Mouse (Mus musculus) heart, embryonic 14.5 days (tissue): ENCODE measurements at regions not wholly inside any gene's neighbourhood (a gene's known extent, or its start where the extent isn't known, plus 50 kb on each side); places are given as distances from the start of the nearest gene placed in this dataset.

ENCODE experiments used
- ATAC-seq: fragments of 200-750 bp; cut with Nextera tagmentation; 2 replicates; pipeline ENCODE4 v1.8.0; 2017; ENCODE audit warnings: low read depth, moderate TSS enrichment; ENCODE audit not compliant: insufficient number of reproducible peaks, insufficient read depth, low FRiP score
- H3K27ac ChIP-seq, 2 experiments: fragments of 200-500 bp in 1 of 2; fragments of 300-500 bp in 1 of 2; sonication (generic) in 1 of 2; replicated peaks in 1 of 2; 2 replicates each; pipeline ENCODE4 v1.5.1; 2012 to 2014; ENCODE audit warnings: low read depth in 2 of 2, low read length in 2 of 2, control low read depth in 1 of 2, mild to moderate bottlenecking in 1 of 2, mixed read lengths in 1 of 2; ENCODE audit not compliant: control insufficient read depth in 1 of 2, insufficient read depth in 1 of 2
- H3K27me3 ChIP-seq: fragments of 300-500 bp; sonication (generic); 2 replicates; pipeline ENCODE4 v1.6.1; 2014; ENCODE audit warnings: mild to moderate bottlenecking, low read length, control low read depth; ENCODE audit not compliant: control insufficient read depth, insufficient read depth
- H3K36me3 ChIP-seq: fragments of 300-500 bp; sonication (generic); 2 replicates; pipeline ENCODE4 v1.6.1; 2014; ENCODE audit warnings: mild to moderate bottlenecking, control low read depth, low read length, mixed read lengths; ENCODE audit not compliant: control insufficient read depth, insufficient read depth
- H3K4me1 ChIP-seq, 2 experiments: fragments of 200-500 bp in 1 of 2; fragments of 300-500 bp in 1 of 2; sonication (generic) in 1 of 2; 2 replicates each; pipeline ENCODE4 v1.6.1; 2012 to 2014; ENCODE audit warnings: low read length in 2 of 2, control low read depth in 1 of 2, mixed read lengths in 1 of 2; ENCODE audit not compliant: control insufficient read depth in 2 of 2, insufficient read depth in 2 of 2
- H3K4me2 ChIP-seq: fragments of 300-500 bp; sonication (generic); 2 replicates; pipeline ENCODE4 v1.6.1; 2014; ENCODE audit warnings: mild to moderate bottlenecking, low read length
- H3K4me3 ChIP-seq, 2 experiments: fragments of 200-500 bp in 1 of 2; fragments of 300-500 bp in 1 of 2; sonication (generic) in 1 of 2; 2 replicates each; pipeline ENCODE4 v1.5.1; 2012 to 2014; ENCODE audit warnings: low read length in 2 of 2, mild to moderate bottlenecking in 2 of 2, control low read depth in 1 of 2, low read depth in 1 of 2, moderate library complexity in 1 of 2; ENCODE audit not compliant: control insufficient read depth in 1 of 2, insufficient read depth in 1 of 2
- H3K9ac ChIP-seq: fragments of 300-500 bp; sonication (generic); 2 replicates; pipeline ENCODE4 v1.6.1; 2014; ENCODE audit warnings: mild to moderate bottlenecking, low read length
- H3K9me3 ChIP-seq: fragments of 300-500 bp; sonication (generic); 2 replicates; pipeline ENCODE4 v1.6.1; 2016; ENCODE audit warnings: low read length, control low read depth; ENCODE audit not compliant: control insufficient read depth
- WGBS: fragments of 180-500 bp; shearing (Covaris S2); extraction: QIAGEN DNeasy Blood & Tissue Kit; methylation state at CpG from one replicate; pipeline ENCODE4 v1.1.7; 2014; 5-methylcytosine and 5-hydroxymethylcytosine counted together

GRCm38 (mm10) chr3:14381421-14381992, 99.0 kb upstream of the Slc7a12 start:
- H3K4me1 ChIP-seq = 0 out of 4 replicates have a peak, but pooled peaks cover 0 to 3% of the 10 kb centered on the region in 2 experiments
- WGBS = 8% methylated on average over 18 of the region's 18 CpGs
- no peak for ATAC-seq

GRCm38 (mm10) chr3:14390656-14391055, 89.8 kb upstream of the Slc7a12 start:
- Histone ChIP-seq H3K9ac (no peak overlapping the region), H3K9me3 (no peaks in the 10 kb centered on the region), H3K36me3 (no peaks in the 10 kb centered on the region), H3K27ac (no peak overlapping the region), H3K27me3 (no peaks in the 10 kb centered on the region), H3K4me1 (no peaks in the 10 kb centered on the region), H3K4me2 (no peak overlapping the region), H3K4me3 (no peak overlapping the region)
- no peak for ATAC-seq
- WGBS = 83% methylated on average over 1 of the region's 1 CpGs

More at GRCm38 (mm10) chr3:14381421-14381992, 99.0 kb upstream of the Slc7a12 start:
- no peak overlapping the region for H3K27ac ChIP-seq
- H3K4me3 ChIP-seq = peak overlapping the region; percentile 26 to 46; a peak in 3 of 4 replicates
- no peaks in the 10 kb centered on the region for H3K9me3 ChIP-seq
- H3K9ac ChIP-seq = peak overlapping the region; percentile 52; the same call in 1 of the 2 replicates
- no peaks in the 10 kb centered on the region for H3K36me3 ChIP-seq
- no peaks in the 10 kb centered on the region for H3K27me3 ChIP-seq
- peak overlapping the region; percentile 65 for H3K4me2 ChIP-seq

GRCm38 (mm10) chr3:14398676-14399075, 81.8 kb upstream of the Slc7a12 start:
- Histone ChIP-seq H3K4me2 (no peak overlapping the region), H3K27ac (no peak overlapping the region)
- 81% methylated on average over 3 of the region's 3 CpGs for WGBS

GRCm38 (mm10) chr3:14408435-14409125, 71.9 kb upstream of the Slc7a12 start:
- H3K9ac ChIP-seq = no peak overlapping the region
- no peaks in the 10 kb centered on the region for H3K9me3 ChIP-seq
- H3K27me3 ChIP-seq = no peaks in the 10 kb centered on the region
- H3K4me2 ChIP-seq = no peak overlapping the region
- no peaks in the 10 kb centered on the region for H3K4me1 ChIP-seq
- no peak for ATAC-seq
- WGBS = 66% methylated on average over 1 of the region's 1 CpGs
- H3K27ac ChIP-seq = no peak overlapping the region
- no peak overlapping the region for H3K4me3 ChIP-seq
- H3K36me3 ChIP-seq = no peaks in the 10 kb centered on the region

More at GRCm38 (mm10) chr3:14398676-14399075, 81.8 kb upstream of the Slc7a12 start:
- Histone ChIP-seq H3K9ac (no peak overlapping the region), H3K27me3 (no peaks in the 10 kb centered on the region), H3K9me3 (no peaks in the 10 kb centered on the region), H3K36me3 (no peaks in the 10 kb centered on the region), H3K4me1 (no peaks in the 10 kb centered on the region), H3K4me3 (no peak overlapping the region)
- no peak for ATAC-seq
